Mouse (Mus musculus) liver, embryonic 16.5 days (tissue): ENCODE measurements around the gene Opa1. TPM values are rescaled to one million over a fixed set of nuclear protein-coding genes. Genes with fewer than 3 reads are reported as not detected.

Source experiments
- ATAC-seq: fragments of 200-750 bp; cut with Nextera tagmentation; 2 replicates; pipeline ENCODE4 v1.8.0; 2017; ENCODE audit warnings: low read depth, mild to moderate bottlenecking, moderate number of reproducible peaks, moderate library complexity
- H3K27ac ChIP-seq: fragments of 300-500 bp; sonication (generic); 2 replicates; pipeline ENCODE4 v1.5.1; 2014; ENCODE audit warnings: mild to moderate bottlenecking, low read length
- H3K27me3 ChIP-seq: fragments of 300-500 bp; sonication (generic); 2 replicates; pipeline ENCODE4 v1.6.1; 2014; ENCODE audit warnings: low read depth, low read length, mixed read lengths; ENCODE audit not compliant: control insufficient read depth, insufficient read depth
- H3K36me3 ChIP-seq: fragments of 300-500 bp; sonication (generic); 2 replicates; pipeline ENCODE4 v1.6.1; 2014; ENCODE audit warnings: mild to moderate bottlenecking; ENCODE audit not compliant: control insufficient read depth, insufficient read depth
- H3K4me1 ChIP-seq: fragments of 300-500 bp; sonication (generic); 2 replicates; pipeline ENCODE4 v1.6.1; 2014; ENCODE audit warnings: low read depth, low read length, mixed read lengths; ENCODE audit not compliant: control insufficient read depth
- H3K4me2 ChIP-seq: fragments of 300-500 bp; sonication (generic); 2 replicates; pipeline ENCODE4 v1.6.1; 2014; ENCODE audit warnings: low read depth, low read length, mixed read lengths
- H3K4me3 ChIP-seq: fragments of 300-500 bp; sonication (generic); 2 replicates; pipeline ENCODE4 v1.5.1; 2014; ENCODE audit warnings: low read depth, mild to moderate bottlenecking, low read length
- H3K9ac ChIP-seq: fragments of 300-500 bp; sonication (generic); 2 replicates; pipeline ENCODE4 v1.6.1; 2014; ENCODE audit warnings: low read depth, low read length
- H3K9me3 ChIP-seq: fragments of 300-500 bp; sonication (generic); replicated peaks from 2 replicates; pipeline ENCODE4 v1.6.1; 2016; ENCODE audit warnings: low read length; ENCODE audit not compliant: control insufficient read depth
- WGBS: fragments of 180-500 bp; shearing (Covaris S2); extraction: QIAGEN DNeasy Blood & Tissue Kit; methylation state at CpG from one replicate; pipeline ENCODE4 v1.1.7; 2014; ENCODE audit not compliant: insufficient replicate concordance; 5-methylcytosine and 5-hydroxymethylcytosine counted together
- polyA plus RNA-seq: library from polyadenylated mRNA; unstranded; fragments of >200 nt; fragmentation: Nextera tagmentation; extraction: Ambion mirVana; gene quantifications from 2 replicates; pipeline ENCODE4 v1.2.1, GENCODE M21; 2015

The Opa1 gene
- polyA plus RNA-seq, 1 experiment from 2014 or later: 16.2 TPM

DNA sequence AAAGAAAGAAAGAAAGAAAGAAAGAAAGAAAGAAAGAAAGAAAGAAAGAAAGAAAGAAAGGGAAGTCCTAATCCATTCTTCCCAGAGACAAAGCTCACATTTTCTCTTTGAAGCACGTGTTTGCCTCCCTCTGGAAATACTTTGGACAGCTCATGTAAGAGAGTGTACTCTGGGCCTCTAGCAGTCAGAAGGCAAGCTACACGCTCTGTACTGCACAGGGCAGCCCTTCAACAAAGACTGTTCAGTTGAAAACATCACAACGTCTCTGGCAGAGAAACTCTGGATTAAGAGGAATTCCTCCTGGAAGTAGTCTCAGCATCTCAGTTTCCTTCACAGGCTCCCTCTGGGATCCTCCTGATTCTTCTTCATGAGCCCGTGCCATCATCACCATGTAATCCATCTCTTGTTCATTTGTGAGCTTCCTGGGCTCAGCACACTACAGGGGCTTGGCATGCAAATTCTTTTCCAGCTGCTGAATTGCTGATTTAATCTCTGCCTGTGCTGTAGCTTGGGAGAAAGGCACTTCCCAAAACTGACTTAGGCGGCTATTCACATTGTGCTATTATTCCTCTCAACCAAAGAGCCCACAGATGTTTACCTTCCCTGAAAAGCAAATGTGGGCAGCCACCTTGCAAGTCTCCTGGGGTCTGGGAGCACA, 114.0 kb downstream of the Opa1 start:
- 24% methylated on average over 5 of the region's 5 CpGs for WGBS
- Histone ChIP-seq H3K36me3 (no peaks in the 10 kb centered on the region), H3K4me2 (no peak overlapping the region), H3K4me1 (no peaks in the 10 kb centered on the region), H3K9me3 (no peaks in the 10 kb centered on the region), H3K9ac (no peak overlapping the region), H3K4me3 (no peak overlapping the region), H3K27ac (no peak overlapping the region), H3K27me3 (no peaks in the 10 kb centered on the region)
- no peak for ATAC-seq

DNA sequence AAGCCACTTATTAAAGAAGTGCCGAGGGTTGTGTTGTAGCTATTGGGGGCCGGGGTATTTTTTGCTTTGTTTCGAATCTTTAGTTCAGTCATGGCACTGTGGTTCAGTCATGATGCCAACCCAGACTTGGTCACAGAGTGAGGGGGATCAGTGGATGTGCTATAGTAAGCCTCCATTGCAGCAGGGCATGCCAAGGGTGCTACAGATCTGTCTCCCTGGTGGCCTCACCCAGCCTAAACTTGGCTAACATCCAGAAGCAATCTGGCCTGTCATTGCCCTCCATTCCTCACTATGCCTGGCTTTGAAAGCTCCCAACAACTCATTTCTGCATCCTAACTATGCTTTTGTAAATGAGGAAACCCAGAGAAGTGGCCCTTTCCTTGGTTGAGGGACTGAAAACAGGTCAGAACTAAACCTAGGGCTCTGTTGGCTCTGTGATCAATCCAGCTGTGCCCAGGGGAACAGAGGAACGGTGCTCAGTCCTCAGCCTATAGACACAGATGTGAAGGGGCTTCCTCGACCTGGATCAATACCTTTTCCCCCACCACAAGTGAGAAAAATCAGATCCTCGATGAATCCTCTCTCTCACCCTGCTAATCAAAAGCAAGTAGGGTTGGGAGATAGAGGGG, 114.8 kb downstream of the Opa1 start:
- Histone ChIP-seq H3K9me3 (no peaks in the 10 kb centered on the region; the same call in 1 of the 2 replicates), H3K36me3 (no peaks in the 10 kb centered on the region), H3K4me2 (no peak overlapping the region), H3K27ac (no peak overlapping the region), H3K4me1 (no peaks in the 10 kb centered on the region), H3K4me3 (no peak overlapping the region), H3K9ac (no peak overlapping the region), H3K27me3 (no peaks in the 10 kb centered on the region)
- WGBS: 38% methylated on average over 6 of the region's 6 CpGs
- no peak for ATAC-seq

DNA sequence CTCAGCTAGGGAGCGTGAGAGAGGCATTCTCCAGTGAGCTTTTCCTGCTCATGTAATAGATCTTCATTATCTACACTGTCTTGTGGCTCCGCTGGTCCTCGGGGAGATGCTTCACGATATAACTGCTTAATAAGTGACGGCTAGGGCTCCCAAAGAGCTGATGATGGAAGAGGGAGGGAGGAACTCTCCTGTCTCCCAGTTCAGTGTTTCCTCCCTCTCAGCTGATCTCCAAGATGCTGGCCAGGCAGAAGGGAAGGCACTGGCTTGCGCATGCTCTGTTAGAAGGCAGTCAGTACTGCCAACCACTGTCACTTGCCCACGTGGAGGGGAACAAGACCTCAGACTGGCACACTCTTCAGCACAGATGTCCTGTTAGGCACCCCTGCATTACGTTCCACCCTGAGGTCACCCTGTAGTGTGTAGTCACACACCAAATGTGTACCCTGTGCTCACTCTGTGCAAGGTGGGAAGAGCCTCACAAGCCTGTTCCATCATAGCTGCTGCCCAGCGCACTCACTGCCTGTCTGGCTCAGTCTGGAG, 115.4 kb downstream of the Opa1 start:
- no peak for ATAC-seq
- no peak overlapping the region for H3K4me3 ChIP-seq
- no peaks in the 10 kb centered on the region for H3K4me1 ChIP-seq
- no peak overlapping the region for H3K4me2 ChIP-seq
- no peak overlapping the region for H3K9ac ChIP-seq
- no peaks in the 10 kb centered on the region; the same call in 1 of the 2 replicates for H3K9me3 ChIP-seq
- H3K27ac ChIP-seq: no peak overlapping the region
- H3K27me3 ChIP-seq: no peaks in the 10 kb centered on the region
- no peaks in the 10 kb centered on the region for H3K36me3 ChIP-seq
- WGBS: 57% methylated on average over 9 of the region's 9 CpGs

Other genes with a start within 250 kb of the Opa1 start
- gene Atp13a5, start 200.6 kb upstream of the Opa1 start, polyA plus RNA-seq: not detected in 2 replicates
- gene Atp13a4, start 34.5 kb upstream of the Opa1 start, polyA plus RNA-seq: not detected in 2 replicates